Mouse (Mus musculus) embryonic facial prominence, embryonic 11.5 days (tissue): ENCODE measurements around the gene Gclc. TPM values are rescaled to one million over a fixed set of nuclear protein-coding genes. Genes with fewer than 3 reads are reported as not detected.

Experiments
- ATAC-seq: fragments of 200-750 bp; cut with Nextera tagmentation; replicated peaks from 2 replicates; pipeline ENCODE4 v1.8.0; 2017; ENCODE audit warnings: low read depth; ENCODE audit not compliant: insufficient number of reproducible peaks, low FRiP score, low TSS enrichment
- DNase-seq: peaks from one replicate; pipeline ENCODE4 v3.0.0-alpha.2; 2015; ENCODE audit warnings: low spot score
- H3K27ac ChIP-seq: fragments of 300-500 bp; sonication (generic); replicated peaks from 2 replicates; pipeline ENCODE4 v1.5.1; 2014; ENCODE audit warnings: mild to moderate bottlenecking, low read depth, low read length, control low read depth
- H3K27me3 ChIP-seq: fragments of 300-500 bp; sonication (generic); 2 replicates; pipeline ENCODE4 v1.6.1; 2014; ENCODE audit warnings: mild to moderate bottlenecking, low read length, moderate library complexity, mixed read lengths; ENCODE audit not compliant: control insufficient read depth, insufficient read depth
- H3K36me3 ChIP-seq: fragments of 300-500 bp; sonication (generic); replicated peaks from 2 replicates; pipeline ENCODE4 v1.6.1; 2014; ENCODE audit warnings: low read depth, mild to moderate bottlenecking, low read length, moderate library complexity, mixed read lengths; ENCODE audit not compliant: control insufficient read depth, insufficient read depth
- H3K4me1 ChIP-seq: fragments of 300-500 bp; sonication (generic); 2 replicates; pipeline ENCODE4 v1.6.1; 2014; ENCODE audit warnings: low read length, mixed read lengths; ENCODE audit not compliant: control insufficient read depth, insufficient read depth
- H3K4me2 ChIP-seq: fragments of 300-500 bp; sonication (generic); 2 replicates; pipeline ENCODE4 v1.6.1; 2014; ENCODE audit warnings: low read depth, mild to moderate bottlenecking, control low read depth, low read length, moderate library complexity
- H3K4me3 ChIP-seq: fragments of 300-500 bp; sonication (generic); 2 replicates; pipeline ENCODE4 v1.5.1; 2014; ENCODE audit warnings: low read depth, low read length, control low read depth
- H3K9ac ChIP-seq: fragments of 300-500 bp; sonication (generic); replicated peaks from 2 replicates; pipeline ENCODE4 v1.6.1; 2014; ENCODE audit warnings: mild to moderate bottlenecking, control low read depth, low read length
- H3K9me3 ChIP-seq: fragments of 300-500 bp; sonication (generic); replicated peaks from 2 replicates; pipeline ENCODE4 v1.6.1; 2016; ENCODE audit warnings: mild to moderate bottlenecking, low read length, inconsistent platforms, mixed read lengths; ENCODE audit not compliant: control insufficient read depth
- WGBS: fragments of 180-500 bp; shearing (Covaris S2); extraction: QIAGEN DNeasy Blood & Tissue Kit; methylation state at CpG from one replicate; pipeline ENCODE4 v1.1.7; 2014; 5-methylcytosine and 5-hydroxymethylcytosine counted together
- polyA plus RNA-seq: library from polyadenylated mRNA; unstranded; fragments of >200 nt; fragmentation: Nextera tagmentation; extraction: Ambion mirVana; gene quantifications from 2 replicates; pipeline ENCODE4 v1.2.1, GENCODE M21; 2014

Gene Gclc
- polyA plus RNA-seq, 1 experiment from 2014 or later, result 20.5 TPM

GRCm38 (mm10) chr9:77716009-77716408 lies 38.3 kb upstream of the Gclc start:
- 96% methylated on average over 1 of the region's 1 CpGs for WGBS
- Histone ChIP-seq H3K9me3 (no peaks in the 10 kb centered on the region), H3K36me3 (no peaks in the 10 kb centered on the region), H3K4me2 (no peak overlapping the region), H3K4me1 (no peaks in the 10 kb centered on the region), H3K27me3 (no peaks in the 10 kb centered on the region), H3K9ac (no peak overlapping the region), H3K27ac (no peak overlapping the region), H3K4me3 (no peak overlapping the region)
- ATAC-seq, result no peak
- no peak for DNase-seq

GRCm38 (mm10) chr9:77717831-77718435 lies 36.4 kb upstream of the Gclc start:
- H3K27ac ChIP-seq, result no peak overlapping the region
- H3K9me3 ChIP-seq, result no peaks in the 10 kb centered on the region
- ATAC-seq, result no peak
- no peak overlapping the region for H3K9ac ChIP-seq
- H3K4me1 ChIP-seq, result no peaks in the 10 kb centered on the region
- no peak overlapping the region for H3K4me2 ChIP-seq
- no peaks in the 10 kb centered on the region for H3K27me3 ChIP-seq
- H3K36me3 ChIP-seq, result no peaks in the 10 kb centered on the region
- WGBS, result 59% methylated on average over 5 of the region's 5 CpGs
- H3K4me3 ChIP-seq, result no peak overlapping the region
- no peak for DNase-seq

- no peak for DNase-seq
- H3K4me1 ChIP-seq, result no peaks in the 10 kb centered on the region
- no peaks in the 10 kb centered on the region for H3K27me3 ChIP-seq
- no peak for ATAC-seq
- H3K4me3 ChIP-seq, result no peak overlapping the region
- 81% methylated on average over 8 of the region's 8 CpGs for WGBS
- no peak overlapping the region for H3K4me2 ChIP-seq
- H3K9ac ChIP-seq, result no peak overlapping the region
- no peak overlapping the region for H3K27ac ChIP-seq
- no peaks in the 10 kb centered on the region for H3K36me3 ChIP-seq
- H3K9me3 ChIP-seq, result no peaks in the 10 kb centered on the region
These were observed 35.4 kb upstream of the Gclc start for GRCm38 (mm10) chr9:77718816-77719411.

- H3K27me3 ChIP-seq, result no peaks in the 10 kb centered on the region
- no peak overlapping the region for H3K4me3 ChIP-seq
- H3K36me3 ChIP-seq, result no peaks in the 10 kb centered on the region
- no peaks in the 10 kb centered on the region for H3K9me3 ChIP-seq
- H3K4me1 ChIP-seq, result no peaks in the 10 kb centered on the region
- 92% methylated on average over 1 of the region's 1 CpGs for WGBS
- H3K27ac ChIP-seq, result no peak overlapping the region
- DNase-seq (no peak), ATAC-seq (no peak)
- no peak overlapping the region for H3K9ac ChIP-seq
- H3K4me2 ChIP-seq, result no peak overlapping the region
These were observed 34.7 kb upstream of the Gclc start for GRCm38 (mm10) chr9:77719675-77720074.

- Histone ChIP-seq H3K4me1 (no peaks in the 10 kb centered on the region), H3K4me3 (no peak overlapping the region), H3K27me3 (no peaks in the 10 kb centered on the region), H3K9ac (no peak overlapping the region), H3K27ac (no peak overlapping the region), H3K4me2 (no peak overlapping the region), H3K9me3 (no peaks in the 10 kb centered on the region), H3K36me3 (no peaks in the 10 kb centered on the region)
- DNase-seq (no peak), ATAC-seq (no peak)
- 86% methylated on average over 1 of the region's 1 CpGs for WGBS
These were observed 32.0 kb upstream of the Gclc start for GRCm38 (mm10) chr9:77722381-77722780.

- Histone ChIP-seq H3K27me3 (no peaks in the 10 kb centered on the region), H3K36me3 (no peaks in the 10 kb centered on the region), H3K4me3 (no peak overlapping the region), H3K9me3 (no peaks in the 10 kb centered on the region), H3K27ac (no peak overlapping the region), H3K9ac (no peak overlapping the region), H3K4me1 (no peaks in the 10 kb centered on the region), H3K4me2 (no peak overlapping the region)
- 64% methylated on average over 6 of the region's 6 CpGs for WGBS
- ATAC-seq (no peak), DNase-seq (no peak)
These were observed 30.1 kb upstream of the Gclc start for GRCm38 (mm10) chr9:77724216-77724615.

GRCm38 (mm10) chr9:77725448-77725847 lies 28.9 kb upstream of the Gclc start:
- ATAC-seq (no peak), DNase-seq (no peak)
- Histone ChIP-seq H3K4me2 (no peak overlapping the region), H3K36me3 (no peaks in the 10 kb centered on the region), H3K9ac (no peak overlapping the region), H3K27me3 (no peaks in the 10 kb centered on the region), H3K27ac (no peak overlapping the region), H3K4me3 (no peak overlapping the region), H3K4me1 (no peaks in the 10 kb centered on the region), H3K9me3 (no peaks in the 10 kb centered on the region)
- 91% methylated on average over 8 of the region's 8 CpGs for WGBS

- DNase-seq (no peak), ATAC-seq (no peak)
- Histone ChIP-seq H3K27me3 (no peaks in the 10 kb centered on the region), H3K36me3 (no peaks in the 10 kb centered on the region), H3K9me3 (no peaks in the 10 kb centered on the region), H3K4me1 (no peaks in the 10 kb centered on the region), H3K4me3 (no peak overlapping the region), H3K27ac (no peak overlapping the region), H3K4me2 (no peak overlapping the region), H3K9ac (no peak overlapping the region)
- WGBS, result 89% methylated on average over 6 of the region's 6 CpGs
These were observed 28.2 kb upstream of the Gclc start for GRCm38 (mm10) chr9:77726018-77726684.
